Mouse (Mus musculus) stomach, adult 2 months (tissue): Measurements from ENCODE around the gene Gnb1. TPM values are rescaled to one million over a fixed set of nuclear protein-coding genes. Genes with fewer than 3 reads are reported as not detected.

Experiments used
- polyA plus RNA-seq: library from polyadenylated mRNA; depleted of rRNA; stranded (reverse); fragments of >200 nt; gene quantifications from 2 replicates; pipeline ENCODE4 v1.2.3, GENCODE M21; 2012; rRNA removed

Gene Gnb1
- 252 and 264 TPM in 2 replicates for polyA plus RNA-seq

DNA sequence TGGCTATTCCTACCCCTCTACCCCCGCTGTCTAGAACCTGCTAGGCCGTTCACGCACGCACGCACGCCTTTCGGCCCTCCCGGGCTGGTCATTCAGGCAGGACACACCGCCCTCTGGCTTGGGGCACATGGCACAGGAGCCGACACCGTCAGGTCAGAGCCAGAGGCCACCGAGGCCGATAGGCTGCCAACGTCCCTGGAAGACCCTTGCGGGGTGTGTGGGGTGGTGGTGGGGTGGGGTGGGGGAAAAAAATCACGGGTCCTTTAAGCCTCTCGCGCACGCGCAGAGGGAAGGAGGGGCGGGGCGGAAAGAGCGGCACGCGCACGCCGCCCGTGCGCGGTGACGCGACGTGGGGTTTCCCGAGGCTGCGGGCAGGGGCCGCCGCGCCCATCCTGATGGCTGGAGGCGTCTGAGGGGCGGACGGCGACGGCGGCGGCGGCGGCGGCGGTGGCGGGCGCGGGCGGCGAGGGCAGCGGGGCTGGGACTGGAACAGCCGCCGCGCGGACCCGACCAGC lies at the start of gene Gnb1:
Gnb1 (plus strand) TSS at position 372 of the 515 bp plus-strand sequence.

DNA sequence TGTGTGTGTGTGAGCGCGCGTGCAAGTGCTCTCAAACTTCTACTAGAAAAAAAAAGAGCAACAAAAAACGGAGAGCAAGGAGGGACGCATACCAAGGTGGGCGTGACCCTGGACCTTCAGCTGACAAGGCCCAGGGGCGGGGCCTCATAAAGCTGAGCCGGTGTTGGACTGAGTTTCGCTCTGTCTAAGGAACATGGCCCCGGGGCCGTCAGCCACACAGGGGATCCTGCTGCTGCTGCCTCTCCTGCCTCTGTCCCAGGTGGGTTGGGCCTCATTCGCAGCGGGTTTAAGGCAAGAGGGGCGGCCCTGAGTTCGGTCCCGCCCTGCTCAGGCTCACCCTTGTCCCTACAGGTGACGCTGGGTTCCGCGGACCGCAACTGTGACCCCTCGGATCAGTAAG lies 22.2 kb upstream of the Gnb1 start, which contains the start of gene Tmem52:
Tmem52 (plus strand) TSS at position 163 of the 400 bp plus-strand sequence.

DNA sequence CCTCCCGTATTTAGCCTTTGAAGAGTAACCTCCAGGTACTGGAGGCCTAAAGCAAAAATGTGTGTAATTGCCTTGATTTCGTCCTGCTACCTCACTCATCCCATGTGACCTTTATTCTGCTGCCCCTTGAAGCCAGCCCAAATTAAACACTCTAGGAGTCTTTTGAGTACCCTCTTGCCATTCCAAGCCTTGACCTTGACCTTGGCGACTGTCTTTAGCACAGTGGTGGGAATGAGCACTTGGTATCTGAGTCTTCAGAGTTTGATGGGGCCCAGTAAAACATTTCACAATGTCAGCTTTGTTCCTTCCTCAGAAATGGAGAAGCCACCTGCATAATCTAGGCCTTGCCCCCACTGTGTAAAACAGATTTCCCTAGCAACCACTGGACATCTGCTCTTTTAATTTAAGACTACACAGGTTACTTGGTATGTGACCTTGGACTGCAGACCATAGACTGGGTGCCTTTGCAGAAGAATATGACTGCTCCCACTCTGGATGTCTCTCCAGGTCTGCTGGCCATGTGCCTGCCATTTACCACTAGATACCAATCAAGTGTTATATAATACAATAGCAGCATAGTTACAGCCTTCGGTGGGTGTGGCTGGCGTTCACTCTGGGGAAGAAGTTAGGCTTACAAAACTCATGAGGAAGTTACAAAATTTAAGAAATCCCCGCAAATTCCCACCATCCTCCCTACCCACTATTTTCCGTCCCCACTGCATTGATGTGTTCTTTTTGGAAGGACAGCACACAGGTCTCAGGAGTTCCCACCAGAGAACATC lies 70.7 kb downstream of the Gnb1 start, which contains the start of gene Nadk:
Nadk (plus strand) TSS at position 718 of the 782 bp plus-strand sequence.

DNA sequence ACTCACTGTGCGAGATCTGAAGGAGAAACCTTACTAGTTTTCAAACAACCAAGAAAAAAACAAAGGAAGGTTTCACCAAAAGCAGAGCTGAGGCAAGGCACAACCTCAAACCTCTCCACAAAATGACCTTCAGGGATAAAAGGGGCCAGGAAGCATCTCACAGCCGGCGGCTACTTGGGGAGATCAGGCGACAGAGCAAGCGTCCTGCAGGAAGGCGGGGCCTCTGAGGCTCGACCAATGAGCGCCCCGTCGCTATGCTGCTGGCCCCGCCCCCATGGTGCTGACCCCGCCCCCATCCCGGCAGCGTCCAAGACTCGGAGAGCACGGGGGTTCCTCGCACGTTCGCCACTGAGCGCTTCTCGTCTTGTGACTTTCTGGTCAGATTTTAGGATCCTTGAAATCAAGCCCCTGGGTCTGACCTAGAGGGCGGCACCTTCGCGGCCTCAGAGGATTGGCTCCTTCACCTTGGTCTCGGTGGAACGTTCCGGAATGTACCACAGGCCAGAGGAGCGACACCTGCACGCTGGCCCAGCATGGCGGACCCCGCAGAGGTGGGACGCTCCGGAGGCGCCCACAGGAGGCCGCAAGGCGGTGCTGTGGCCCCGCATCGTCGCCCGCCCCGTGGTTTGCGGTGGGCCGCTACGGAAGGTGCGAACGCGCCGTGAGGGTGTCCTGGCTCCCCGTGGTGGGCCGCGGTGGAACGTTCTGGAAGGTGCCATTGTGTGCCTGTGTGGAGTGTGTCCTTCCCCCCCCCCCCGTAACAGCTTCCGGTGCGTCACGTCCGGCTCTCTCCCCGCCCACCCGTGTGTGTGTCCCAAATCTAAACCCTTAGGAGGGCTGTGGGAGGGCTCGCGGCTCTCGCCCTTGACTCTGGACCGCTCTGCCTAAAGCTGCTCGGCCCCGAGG lies 110.2 kb downstream of the Gnb1 start, which contains the start of gene Slc35e2:
Slc35e2 (plus strand) TSS at position 326 of the 906 bp plus-strand sequence.

Other genes starting within 250 kb of the Gnb1 start
- 41.3 and 48.6 TPM in 2 replicates for gene Faap20, start 241.6 kb upstream of the Gnb1 start, polyA plus RNA-seq
- 11.9 and 16.3 TPM in 2 replicates for gene Prkcz, start 130.0 kb upstream of the Gnb1 start, polyA plus RNA-seq
- gene Gabrd, start 93.2 kb upstream of the Gnb1 start, polyA plus RNA-seq, result 0.05 and 0.13 TPM in 2 replicates
- gene Cfap74, start 82.2 kb upstream of the Gnb1 start, polyA plus RNA-seq, result 0.13 and 0.15 TPM in 2 replicates
- gene Tmem52, start 22.2 kb upstream of the Gnb1 start, polyA plus RNA-seq, result 3.5 and 4.1 TPM in 2 replicates
- 85.3 and 86.3 TPM in 2 replicates for gene Nadk, start 71.0 kb downstream of the Gnb1 start, polyA plus RNA-seq
- 1.7 and 3.1 TPM in 2 replicates for gene Slc35e2, start 110.1 kb downstream of the Gnb1 start, polyA plus RNA-seq
- 9.0 and 10.2 TPM in 2 replicates for gene Cdk11b, start 133.5 kb downstream of the Gnb1 start, polyA plus RNA-seq
- not detected in 2 replicates for gene Gm10563, start 154.0 kb downstream of the Gnb1 start, polyA plus RNA-seq
- 18.8 and 26.7 TPM in 2 replicates for gene Mmp23, start 162.0 kb downstream of the Gnb1 start, polyA plus RNA-seq
- gene Mib2, start 177.8 kb downstream of the Gnb1 start, polyA plus RNA-seq, result 42.5 and 44.6 TPM in 2 replicates
- gene Fndc10, start 203.0 kb downstream of the Gnb1 start, polyA plus RNA-seq, result 16.5 and 25.8 TPM in 2 replicates
- 62.7 and 102 TPM in 2 replicates for gene Ssu72, start 213.4 kb downstream of the Gnb1 start, polyA plus RNA-seq
- 0.37 and 1.4 TPM in 2 replicates for gene Tmem240, start 243.4 kb downstream of the Gnb1 start, polyA plus RNA-seq